Mouse (Mus musculus) erythroblast, embryonic 14.5 days (primary cell): ENCODE results near the gene Ano1. TPM values are rescaled to one million over a fixed set of nuclear protein-coding genes. Genes with fewer than 3 reads are reported as not detected.

Experiments
- H3K27me3 ChIP-seq: 2 replicates; pipeline ENCODE4 v1.6.1; 2012; ENCODE audit warnings: inconsistent platforms; ENCODE audit not compliant: control insufficient read depth
- H3K36me3 ChIP-seq: 2 replicates; pipeline ENCODE4 v1.6.1; 2012; ENCODE audit warnings: mild to moderate bottlenecking, inconsistent platforms; ENCODE audit not compliant: control insufficient read depth
- H3K4me1 ChIP-seq: 2 replicates; pipeline ENCODE4 v1.6.1; 2012; ENCODE audit warnings: inconsistent platforms; ENCODE audit not compliant: control insufficient read depth
- H3K4me3 ChIP-seq: replicated peaks from 2 replicates; pipeline ENCODE3; 2012; ENCODE audit warnings: moderate library complexity, mild to moderate bottlenecking, inconsistent platforms
- H3K9me3 ChIP-seq: 2 replicates; pipeline ENCODE4 v1.6.1; 2012; ENCODE audit warnings: low read length, inconsistent platforms, mixed read lengths; ENCODE audit not compliant: control insufficient read depth
- GATA1 ChIP-seq: IDR thresholded peaks from 2 replicates; pipeline ENCODE4 v1.6.1; 2012; ENCODE audit warnings: low read length, inconsistent platforms, mixed read lengths
- TAL1 ChIP-seq: IDR thresholded peaks from 3 replicates; pipeline ENCODE4 v1.6.1; 2012; ENCODE audit warnings: low read length, inconsistent platforms, mixed read lengths
- polyA plus RNA-seq: library from polyadenylated mRNA; stranded (reverse); fragments of >175 nt; gene quantifications from 2 replicates; pipeline ENCODE4 v1.2.3, GENCODE M21; 2012

Ano1 gene
- polyA plus RNA-seq, 1 experiment: 0.08 TPM

DNA sequence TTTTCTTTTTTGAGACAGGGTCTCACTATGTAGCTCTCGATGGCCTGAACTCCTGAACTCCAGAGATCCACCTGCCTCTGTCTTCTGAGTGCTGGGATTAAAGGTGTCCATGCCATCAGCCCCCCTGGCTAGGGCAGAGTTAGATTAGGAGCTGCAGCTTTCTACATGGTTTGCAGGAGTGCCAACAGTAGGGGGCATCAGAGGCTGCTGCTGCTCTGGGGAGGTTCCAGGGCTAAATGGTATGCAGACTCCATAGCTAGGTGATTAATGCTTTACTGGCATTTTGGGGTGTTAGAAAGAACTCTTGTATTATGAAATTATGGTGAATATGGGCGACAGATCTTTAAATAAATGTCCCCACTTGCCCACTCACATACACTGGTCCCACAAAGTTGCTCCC is 164.5 kb downstream of the Ano1 start:
- Histone ChIP-seq H3K4me1 (peaks cover 13% of the 10 kb centered on the region), H3K4me3 (no peak overlapping the region), H3K9me3 (no peaks in the 10 kb centered on the region), H3K36me3 (peaks cover 6% of the 10 kb centered on the region), H3K27me3 (0 out of 2 replicates have a peak, but pooled peaks cover 3% of the 10 kb centered on the region)
- TF ChIP-seq GATA1 (no peak), TAL1 (no peak)

GRCm38 (mm10) chr7:144585648-144586047 is 166.1 kb downstream of the Ano1 start:
- 0 out of 2 replicates have a peak, but pooled peaks cover 3% of the 10 kb centered on the region for H3K27me3 ChIP-seq
- peaks cover 30% of the 10 kb centered on the region for H3K4me1 ChIP-seq
- H3K4me3 ChIP-seq: no peak overlapping the region
- H3K36me3 ChIP-seq: peaks cover 10% of the 10 kb centered on the region
- TF ChIP-seq TAL1: no peak
- TF ChIP-seq GATA1: no peak
- H3K9me3 ChIP-seq: no peaks in the 10 kb centered on the region

DNA sequence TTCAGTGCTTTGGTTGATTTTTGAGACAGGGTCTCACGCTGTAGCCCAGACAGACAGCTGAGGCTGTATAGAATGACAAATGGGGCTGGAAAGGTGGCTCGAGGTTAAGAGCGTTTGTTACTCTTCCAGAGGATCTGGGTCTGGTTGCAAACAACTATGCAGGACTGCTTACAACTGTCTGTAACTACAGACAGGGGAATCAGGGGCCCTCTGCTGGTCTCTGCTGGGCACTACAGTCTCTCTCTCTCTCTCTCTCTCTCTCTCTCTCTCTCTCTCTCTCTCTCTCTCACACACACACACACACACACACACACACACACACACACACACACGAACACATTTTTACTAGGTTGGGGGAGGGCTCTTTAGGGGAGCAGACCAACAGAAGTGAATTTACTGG is 168.2 kb downstream of the Ano1 start:
- Histone ChIP-seq H3K4me1 (peaks cover 34% of the 10 kb centered on the region), H3K27me3 (no peaks in the 10 kb centered on the region), H3K36me3 (peaks cover 24% of the 10 kb centered on the region), H3K4me3 (no peak overlapping the region), H3K9me3 (no peaks in the 10 kb centered on the region)
- TF ChIP-seq GATA1: no peak
- TF ChIP-seq TAL1: no peak

DNA sequence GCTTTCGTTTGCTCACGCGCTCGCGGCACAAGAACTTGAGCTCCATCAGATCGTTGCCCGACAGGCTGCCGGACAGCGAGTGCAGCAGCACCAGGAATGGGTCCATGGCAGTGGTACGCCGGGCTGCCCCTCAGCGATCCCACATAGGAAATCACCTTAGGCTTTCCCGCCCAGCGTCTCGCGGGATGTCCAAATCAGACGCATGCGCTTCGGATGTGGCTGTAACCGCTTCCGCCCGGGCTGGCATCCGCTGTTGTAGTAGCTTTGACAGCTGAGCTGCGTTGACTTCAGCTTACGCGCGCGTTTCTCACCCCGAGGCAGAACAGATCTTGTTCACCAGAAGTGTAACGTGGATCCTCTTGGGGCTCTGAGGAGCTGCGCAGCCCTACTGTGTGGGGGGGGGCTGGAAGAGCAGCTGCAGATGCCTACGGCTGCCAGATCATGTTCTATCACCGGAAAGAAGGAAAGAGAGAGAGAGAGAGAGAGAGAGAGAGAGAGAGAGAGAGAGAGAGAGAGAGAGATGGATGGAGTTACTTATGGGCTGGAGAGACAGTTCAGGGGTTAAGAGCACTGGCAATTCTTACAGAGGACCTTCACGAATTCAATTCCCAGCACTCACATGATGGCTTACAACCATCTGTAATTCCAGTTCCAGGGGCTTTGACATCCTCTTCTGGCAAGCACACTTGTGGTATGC is 169.3 kb downstream of the Ano1 start, which contains the start of gene Fadd:
Gene Fadd, minus strand, starts transcription at position 180 of the 697 bp plus-strand sequence.
- Histone ChIP-seq H3K9me3 (no peaks in the 10 kb centered on the region), H3K4me3 (peak within 1 kb of the TSS; percentile 77), H3K27me3 (no peaks in the 10 kb centered on the region), H3K4me1 (peaks cover 34% of the 10 kb centered on the region), H3K36me3 (peaks cover 24% of the 10 kb centered on the region)
- TF ChIP-seq GATA1 (no peak), TAL1 (no peak)

- H3K27me3 ChIP-seq: no peaks in the 10 kb centered on the region
- peaks cover 24% of the 10 kb centered on the region for H3K36me3 ChIP-seq
- H3K4me3 ChIP-seq: peak overlapping the region; percentile 77
- H3K4me1 ChIP-seq: peaks cover 34% of the 10 kb centered on the region
- peak; percentile 38; the same call in 1 of the 3 replicates for TF ChIP-seq TAL1
- no peak for TF ChIP-seq GATA1
- no peaks in the 10 kb centered on the region for H3K9me3 ChIP-seq
Observed at GRCm38 (mm10) chr7:144581559-144582283, 170.1 kb downstream of the Ano1 start.

- Histone ChIP-seq H3K4me3 (no peak overlapping the region), H3K27me3 (peaks cover 4% of the 10 kb centered on the region; the same call in 1 of the 2 replicates), H3K9me3 (no peaks in the 10 kb centered on the region), H3K36me3 (peaks cover 24% of the 10 kb centered on the region), H3K4me1 (peaks cover 26% of the 10 kb centered on the region)
- TF ChIP-seq TAL1 (no peak), GATA1 (no peak)
Observed at GRCm38 (mm10) chr7:144577876-144578275, 173.9 kb downstream of the Ano1 start.

DNA sequence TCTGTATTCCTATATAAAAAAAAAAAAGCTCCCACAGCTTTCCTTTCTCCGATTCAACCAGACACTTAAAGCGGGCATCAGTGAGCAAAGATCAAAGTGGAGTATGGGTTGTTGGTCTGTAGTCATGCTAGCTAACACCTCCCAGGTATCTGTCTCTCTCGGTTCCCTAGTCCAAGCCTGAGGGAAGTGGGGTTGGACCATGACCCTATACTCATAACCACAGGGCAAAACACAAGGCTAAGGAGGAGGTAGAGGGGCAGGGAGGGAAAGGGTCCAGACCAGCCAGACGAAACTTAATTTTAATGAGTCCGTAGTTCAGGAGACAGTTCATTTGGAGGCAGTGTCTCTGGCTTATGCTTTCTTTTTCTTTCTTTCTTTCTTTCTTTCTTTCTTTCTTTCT is 179.5 kb downstream of the Ano1 start:
- no peaks in the 10 kb centered on the region for H3K9me3 ChIP-seq
- H3K4me1 ChIP-seq: no peaks in the 10 kb centered on the region
- no peak for TF ChIP-seq TAL1
- no peak for TF ChIP-seq GATA1
- H3K36me3 ChIP-seq: no peaks in the 10 kb centered on the region
- peaks cover 17% of the 10 kb centered on the region for H3K27me3 ChIP-seq
- no peak overlapping the region for H3K4me3 ChIP-seq

GRCm38 (mm10) chr7:144571598-144571997 is 180.2 kb downstream of the Ano1 start:
- TF ChIP-seq TAL1: no peak
- TF ChIP-seq GATA1: no peak
- Histone ChIP-seq H3K9me3 (no peaks in the 10 kb centered on the region), H3K27me3 (peaks cover 20% of the 10 kb centered on the region), H3K4me1 (no peaks in the 10 kb centered on the region), H3K36me3 (no peaks in the 10 kb centered on the region), H3K4me3 (no peak overlapping the region)

- H3K9me3 ChIP-seq: no peaks in the 10 kb centered on the region
- H3K4me1 ChIP-seq: no peaks in the 10 kb centered on the region
- no peaks in the 10 kb centered on the region for H3K36me3 ChIP-seq
- no peak overlapping the region for H3K4me3 ChIP-seq
- TF ChIP-seq TAL1 (no peak), GATA1 (no peak)
- peaks cover 22% of the 10 kb centered on the region for H3K27me3 ChIP-seq
Observed at GRCm38 (mm10) chr7:144569428-144569827, 182.3 kb downstream of the Ano1 start.

DNA sequence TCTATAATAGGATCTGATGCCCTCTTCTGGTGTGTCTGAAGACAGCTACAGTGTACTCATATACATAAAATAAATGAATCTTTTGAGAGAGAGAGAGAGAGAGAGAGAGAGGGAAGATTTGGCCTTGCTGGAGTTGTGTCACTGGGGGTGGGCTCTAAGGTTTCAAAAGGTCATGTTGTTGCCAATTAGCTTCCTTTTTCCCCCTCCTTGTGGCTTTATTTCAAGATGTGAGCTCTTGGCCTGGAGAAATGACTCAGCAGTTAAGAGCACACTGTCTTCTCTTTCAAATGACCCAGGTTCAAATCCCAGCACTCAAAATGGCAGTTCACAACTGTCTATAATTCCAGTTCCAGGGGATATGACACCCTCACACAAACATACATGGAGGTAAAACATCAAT is 183.7 kb downstream of the Ano1 start:
- Histone ChIP-seq H3K4me1 (no peaks in the 10 kb centered on the region), H3K4me3 (no peak overlapping the region), H3K36me3 (no peaks in the 10 kb centered on the region), H3K27me3 (peaks cover 21% of the 10 kb centered on the region), H3K9me3 (no peaks in the 10 kb centered on the region)
- TF ChIP-seq GATA1 (no peak), TAL1 (no peak)
